Mouse (Mus musculus) cerebellum, adult 9-10 months (tissue): ENCODE measurements around the gene Gm14851.
"Not testable (repeated sequence)": the region's sequence is repeated elsewhere in the genome, so short reads cannot be mapped to it uniquely, and the experiment has no call there.

Source experiments
- DNase-seq: peaks from one replicate; pipeline ENCODE4 v3.0.0; 2022

Gene Gm14851

DNA sequence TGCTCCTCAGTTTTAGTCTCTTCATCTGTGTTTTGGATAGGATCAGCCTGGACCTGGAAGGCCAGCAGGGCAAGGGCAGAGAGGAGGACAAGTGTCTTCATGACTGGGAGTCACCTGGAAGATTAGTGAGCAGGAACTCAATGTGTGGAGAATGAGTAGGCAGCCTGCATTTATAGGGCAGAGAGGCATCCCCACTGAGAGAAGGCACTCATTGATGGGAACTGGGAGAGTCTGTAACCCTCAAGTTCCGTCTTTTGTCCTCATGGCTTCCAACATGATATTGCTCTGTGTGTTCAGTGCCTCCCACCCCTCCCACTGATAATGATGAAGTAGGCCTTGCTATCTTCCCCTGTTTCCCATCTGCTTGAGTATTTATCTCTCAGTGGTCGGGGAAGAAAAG lies at the start of gene Gm14851:
Gene Gm14851, minus strand, starts transcription at position 101 of the 400 bp plus-strand sequence.
- DNase-seq: not testable (repeated sequence)

DNA sequence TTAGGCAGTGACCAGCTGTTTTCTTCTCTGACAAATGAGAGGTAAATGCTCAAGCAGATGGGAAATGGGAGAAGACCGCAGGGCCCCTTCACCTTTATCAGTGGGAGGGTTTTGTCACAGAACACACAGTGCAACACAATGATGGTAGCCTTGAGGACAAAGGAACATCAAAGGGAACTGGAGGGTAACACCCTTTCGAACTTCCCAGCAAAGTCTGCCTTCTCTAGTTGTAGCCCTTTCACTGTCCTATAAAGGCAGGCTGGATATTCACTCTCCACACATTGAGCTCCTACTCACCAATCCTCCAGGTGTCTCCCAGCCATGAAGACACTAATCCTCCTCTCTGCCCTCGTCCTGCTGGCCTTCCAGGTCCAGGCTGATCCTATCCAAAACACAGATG lies 38.5 kb upstream of the Gm14851 start, which contains the start of gene Defa30:
Gene Defa30, plus strand, starts transcription at position 301 of the 400 bp plus-strand sequence.
- not testable (repeated sequence) for DNase-seq

DNA sequence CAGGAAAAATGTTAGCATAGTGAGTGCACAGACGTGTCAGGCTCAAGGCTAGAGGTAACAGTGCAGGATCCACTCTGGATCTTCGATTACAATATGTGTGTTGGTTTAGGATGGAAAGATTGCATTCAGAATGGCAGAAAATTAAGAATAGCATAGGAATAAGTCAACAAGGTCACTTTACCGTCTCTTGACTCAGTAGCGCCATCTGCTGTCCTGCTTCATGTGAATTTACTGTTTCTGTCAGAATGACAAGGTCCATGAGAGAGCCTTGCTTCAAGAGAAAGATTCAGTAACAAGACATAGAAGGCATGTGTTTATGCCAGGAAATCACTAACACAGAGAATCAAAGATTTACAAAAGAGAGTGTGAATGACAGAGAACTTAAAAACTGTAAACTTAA lies 2.7 kb downstream of the Gm14851 start:
- no peak for DNase-seq

DNA sequence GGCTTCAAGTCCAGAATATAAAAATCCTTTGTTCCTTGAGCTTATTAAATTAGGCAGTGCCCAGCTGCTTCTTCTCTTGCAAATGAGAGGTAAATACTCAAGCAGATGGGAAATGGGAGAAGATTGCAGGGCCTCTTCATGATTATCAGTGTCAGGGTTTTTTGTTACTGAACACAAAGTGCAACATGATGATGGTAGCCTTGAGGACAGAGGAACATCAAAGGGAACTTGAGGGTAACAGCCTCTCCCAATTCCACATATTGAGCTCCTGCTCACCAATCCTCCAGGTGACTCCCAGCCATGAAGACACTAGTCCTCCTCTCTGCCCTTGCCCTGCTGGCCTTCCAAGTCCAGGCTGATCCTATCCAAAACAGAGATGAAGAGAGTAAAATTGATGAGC lies 11.7 kb downstream of the Gm14851 start, which contains the start of gene Defa25:
Gene Defa25, plus strand, starts transcription at position 301 of the 400 bp plus-strand sequence.
- not testable (repeated sequence) for DNase-seq

DNA sequence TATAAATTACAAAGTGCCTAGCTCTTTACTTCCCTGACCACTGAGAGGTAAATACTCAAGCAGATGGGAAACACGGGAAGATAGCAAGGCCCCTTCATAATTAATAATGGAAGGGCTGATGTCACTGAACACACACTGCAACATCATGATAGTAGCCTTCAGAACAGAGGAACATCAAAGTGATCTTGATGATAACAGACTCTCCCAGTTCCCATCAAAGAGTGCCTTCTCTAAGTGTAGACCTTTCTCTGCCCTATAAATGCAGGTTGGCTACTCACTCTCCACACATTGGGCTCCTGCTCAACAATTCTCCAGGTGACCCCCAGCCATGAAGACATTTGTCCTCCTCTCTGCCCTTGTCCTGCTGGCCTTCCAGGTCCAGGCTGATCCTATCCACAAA lies 31.1 kb downstream of the Gm14851 start, which contains the start of gene Defa35:
Gene Defa35, plus strand, starts transcription at position 301 of the 400 bp plus-strand sequence.
- DNase-seq: not testable (repeated sequence)

DNA sequence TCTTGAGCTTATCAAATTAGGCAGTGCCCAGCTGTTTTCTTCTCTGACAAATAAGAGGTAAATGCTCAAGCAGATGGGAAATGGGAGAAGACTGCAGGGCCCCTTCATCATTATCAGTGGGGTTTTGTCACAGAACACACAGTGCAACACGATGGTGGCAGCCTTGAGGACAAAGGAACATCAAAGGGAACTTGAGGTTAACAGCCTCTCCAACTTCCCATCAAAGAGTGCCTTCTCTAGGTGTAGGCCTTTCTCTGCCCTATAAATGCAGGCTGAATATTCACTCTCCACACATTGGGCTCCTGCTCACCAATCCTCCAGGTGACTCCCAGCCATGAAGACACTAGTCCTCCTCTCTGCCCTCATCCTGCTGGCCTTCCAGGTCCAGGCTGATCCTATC lies 41.1 kb downstream of the Gm14851 start, which contains the start of gene Defa23:
Gene Defa23, plus strand, starts transcription at position 301 of the 400 bp plus-strand sequence.
- not testable (repeated sequence) for DNase-seq
